Mouse (Mus musculus): ENCODE data around the gene Helz. TPM values are rescaled to one million over a fixed set of nuclear protein-coding genes. Genes with fewer than 3 reads are reported as not detected.

The Helz gene
- polyA plus RNA-seq, 1 experiment from 2014 or later, result 18.9 TPM

- WGBS, result 75% methylated on average over 6 of the region's 6 CpGs
- Histone ChIP-seq H3K4me3 (replicated peaks; ENCODE audit: low read length) (no peak overlapping the region), H3K4me2 (replicated peaks) (no peak overlapping the region), H3K27me3 (ENCODE audit: control insufficient read depth, insufficient read depth, low read length) (no peaks in the 10 kb centered on the region), H3K36me3 (replicated peaks; ENCODE audit: control insufficient read depth, insufficient read depth) (peaks cover 54% of the 10 kb centered on the region), H3K9me3 (ENCODE audit: control insufficient read depth, low read length) (no peaks in the 10 kb centered on the region), H3K4me1 (replicated peaks; ENCODE audit: control insufficient read depth, insufficient read depth, low read length) (0 out of 2 replicates have a peak, but pooled peaks cover 3% of the 10 kb centered on the region), H3K9ac (no peak overlapping the region), H3K27ac (no peak overlapping the region)
- no peak for DNase-seq (ENCODE audit: low spot score)
- no peak for ATAC-seq (ENCODE audit: low FRiP score)
Observed at GRCm38 (mm10) chr11:107650422-107651051, 102.8 kb downstream of the Helz start.

GRCm38 (mm10) chr11:107651391-107651790, 103.7 kb downstream of the Helz start:
- no peaks in the 10 kb centered on the region for H3K27me3 ChIP-seq (ENCODE audit: control insufficient read depth, insufficient read depth, low read length)
- H3K36me3 ChIP-seq (replicated peaks; ENCODE audit: control insufficient read depth, insufficient read depth), result peaks cover 54% of the 10 kb centered on the region
- no peak overlapping the region for H3K4me2 ChIP-seq (replicated peaks)
- H3K27ac ChIP-seq, result no peak overlapping the region
- H3K4me3 ChIP-seq (replicated peaks; ENCODE audit: low read length), result no peak overlapping the region
- 0 out of 2 replicates have a peak, but pooled peaks cover 3% of the 10 kb centered on the region for H3K4me1 ChIP-seq (replicated peaks; ENCODE audit: control insufficient read depth, insufficient read depth, low read length)
- H3K9ac ChIP-seq, result no peak overlapping the region
- 67% methylated on average over 7 of the region's 7 CpGs for WGBS
- H3K9me3 ChIP-seq (ENCODE audit: control insufficient read depth, low read length), result no peaks in the 10 kb centered on the region
- no peak for DNase-seq (ENCODE audit: low spot score)
- no peak for ATAC-seq (ENCODE audit: low FRiP score)

- 61% methylated on average over 8 of the region's 8 CpGs for WGBS
- no peaks in the 10 kb centered on the region for H3K27me3 ChIP-seq (ENCODE audit: control insufficient read depth, insufficient read depth, low read length)
- DNase-seq (ENCODE audit: low spot score) (no peak), ATAC-seq (ENCODE audit: low FRiP score) (no peak)
- H3K9ac ChIP-seq, result no peak overlapping the region
- no peak overlapping the region for H3K4me2 ChIP-seq (replicated peaks)
- 0 out of 2 replicates have a peak, but pooled peaks cover 3% of the 10 kb centered on the region for H3K4me1 ChIP-seq (replicated peaks; ENCODE audit: control insufficient read depth, insufficient read depth, low read length)
- no peak overlapping the region for H3K27ac ChIP-seq
- peaks cover 54% of the 10 kb centered on the region for H3K36me3 ChIP-seq (replicated peaks; ENCODE audit: control insufficient read depth, insufficient read depth)
- no peaks in the 10 kb centered on the region for H3K9me3 ChIP-seq (ENCODE audit: control insufficient read depth, low read length)
- H3K4me3 ChIP-seq (replicated peaks; ENCODE audit: low read length), result no peak overlapping the region
Observed at GRCm38 (mm10) chr11:107652137-107652536, 104.4 kb downstream of the Helz start.

- Histone ChIP-seq H3K27ac (no peak overlapping the region), H3K4me2 (replicated peaks) (no peak overlapping the region), H3K36me3 (replicated peaks; ENCODE audit: control insufficient read depth, insufficient read depth) (peaks cover 40% of the 10 kb centered on the region), H3K4me3 (replicated peaks; ENCODE audit: low read length) (no peak overlapping the region), H3K9ac (no peak overlapping the region), H3K9me3 (ENCODE audit: control insufficient read depth, low read length) (no peaks in the 10 kb centered on the region), H3K27me3 (ENCODE audit: control insufficient read depth, insufficient read depth, low read length) (no peaks in the 10 kb centered on the region), H3K4me1 (replicated peaks; ENCODE audit: control insufficient read depth, insufficient read depth, low read length) (0 out of 2 replicates have a peak, but pooled peaks cover 3% of the 10 kb centered on the region)
- ATAC-seq (ENCODE audit: low FRiP score) (no peak), DNase-seq (ENCODE audit: low spot score) (no peak)
- WGBS, result 84% methylated on average over 4 of the region's 4 CpGs
Observed at GRCm38 (mm10) chr11:107655538-107655937, 107.8 kb downstream of the Helz start.

GRCm38 (mm10) chr11:107657117-107657516, 109.4 kb downstream of the Helz start:
- Histone ChIP-seq H3K4me2 (replicated peaks) (no peak overlapping the region), H3K27ac (no peak overlapping the region), H3K4me1 (replicated peaks; ENCODE audit: control insufficient read depth, insufficient read depth, low read length) (0 out of 2 replicates have a peak, but pooled peaks cover 1% of the 10 kb centered on the region), H3K9me3 (ENCODE audit: control insufficient read depth, low read length) (no peaks in the 10 kb centered on the region), H3K4me3 (replicated peaks; ENCODE audit: low read length) (no peak overlapping the region), H3K9ac (no peak overlapping the region), H3K27me3 (ENCODE audit: control insufficient read depth, insufficient read depth, low read length) (no peaks in the 10 kb centered on the region), H3K36me3 (replicated peaks; ENCODE audit: control insufficient read depth, insufficient read depth) (peaks cover 52% of the 10 kb centered on the region)
- WGBS, result 73% methylated on average over 5 of the region's 5 CpGs
- no peak for ATAC-seq (ENCODE audit: low FRiP score)
- DNase-seq (ENCODE audit: low spot score), result no peak

GRCm38 (mm10) chr11:107660452-107660851, 112.7 kb downstream of the Helz start:
- ATAC-seq (ENCODE audit: low FRiP score) (no peak), DNase-seq (ENCODE audit: low spot score) (no peak)
- no peaks in the 10 kb centered on the region for H3K4me1 ChIP-seq (replicated peaks; ENCODE audit: control insufficient read depth, insufficient read depth, low read length)
- WGBS, result 93% methylated on average over 4 of the region's 4 CpGs
- peaks cover 66% of the 10 kb centered on the region for H3K36me3 ChIP-seq (replicated peaks; ENCODE audit: control insufficient read depth, insufficient read depth)
- H3K27me3 ChIP-seq (ENCODE audit: control insufficient read depth, insufficient read depth, low read length), result no peaks in the 10 kb centered on the region
- H3K4me3 ChIP-seq (replicated peaks; ENCODE audit: low read length), result no peak overlapping the region
- H3K9ac ChIP-seq, result no peak overlapping the region
- no peak overlapping the region for H3K27ac ChIP-seq
- no peaks in the 10 kb centered on the region for H3K9me3 ChIP-seq (ENCODE audit: control insufficient read depth, low read length)
- no peak overlapping the region for H3K4me2 ChIP-seq (replicated peaks)

- peaks cover 75% of the 10 kb centered on the region for H3K36me3 ChIP-seq (replicated peaks; ENCODE audit: control insufficient read depth, insufficient read depth)
- no peaks in the 10 kb centered on the region for H3K27me3 ChIP-seq (ENCODE audit: control insufficient read depth, insufficient read depth, low read length)
- no peaks in the 10 kb centered on the region for H3K9me3 ChIP-seq (ENCODE audit: control insufficient read depth, low read length)
- H3K9ac ChIP-seq, result no peak overlapping the region
- H3K4me3 ChIP-seq (replicated peaks; ENCODE audit: low read length), result no peak overlapping the region
- H3K4me2 ChIP-seq (replicated peaks), result no peak overlapping the region
- no peak overlapping the region for H3K27ac ChIP-seq
- DNase-seq (ENCODE audit: low spot score), result no peak
- WGBS, result 77% methylated on average over 5 of the region's 5 CpGs
- no peak for ATAC-seq (ENCODE audit: low FRiP score)
- H3K4me1 ChIP-seq (replicated peaks; ENCODE audit: control insufficient read depth, insufficient read depth, low read length), result no peaks in the 10 kb centered on the region
Observed at GRCm38 (mm10) chr11:107662666-107663065, 114.9 kb downstream of the Helz start.

GRCm38 (mm10) chr11:107667542-107667941, 119.8 kb downstream of the Helz start:
- Histone ChIP-seq H3K9me3 (ENCODE audit: control insufficient read depth, low read length) (no peaks in the 10 kb centered on the region), H3K4me3 (replicated peaks; ENCODE audit: low read length) (no peak overlapping the region), H3K27me3 (ENCODE audit: control insufficient read depth, insufficient read depth, low read length) (no peaks in the 10 kb centered on the region), H3K9ac (no peak overlapping the region), H3K36me3 (replicated peaks; ENCODE audit: control insufficient read depth, insufficient read depth) (peaks cover 80% of the 10 kb centered on the region), H3K4me1 (replicated peaks; ENCODE audit: control insufficient read depth, insufficient read depth, low read length) (no peaks in the 10 kb centered on the region), H3K27ac (no peak overlapping the region), H3K4me2 (replicated peaks) (no peak overlapping the region)
- WGBS, result 97% methylated on average over 2 of the region's 2 CpGs
- DNase-seq (ENCODE audit: low spot score), result no peak
- ATAC-seq (ENCODE audit: low FRiP score), result no peak

- H3K4me1 ChIP-seq (replicated peaks; ENCODE audit: control insufficient read depth, insufficient read depth, low read length), result no peaks in the 10 kb centered on the region
- no peak overlapping the region for H3K4me2 ChIP-seq (replicated peaks)
- H3K27ac ChIP-seq, result no peak overlapping the region
- DNase-seq (ENCODE audit: low spot score), result no peak
- H3K27me3 ChIP-seq (ENCODE audit: control insufficient read depth, insufficient read depth, low read length), result no peaks in the 10 kb centered on the region
- peaks cover 80% of the 10 kb centered on the region for H3K36me3 ChIP-seq (replicated peaks; ENCODE audit: control insufficient read depth, insufficient read depth)
- no peak overlapping the region for H3K4me3 ChIP-seq (replicated peaks; ENCODE audit: low read length)
- ATAC-seq (ENCODE audit: low FRiP score), result no peak
- H3K9ac ChIP-seq, result no peak overlapping the region
- no peaks in the 10 kb centered on the region for H3K9me3 ChIP-seq (ENCODE audit: control insufficient read depth, low read length)
- 92% methylated on average over 6 of the region's 6 CpGs for WGBS
Observed at GRCm38 (mm10) chr11:107668223-107668622, 120.5 kb downstream of the Helz start.

- 91% methylated on average over 4 of the region's 4 CpGs for WGBS
- H3K9ac ChIP-seq, result no peak overlapping the region
- no peak overlapping the region for H3K4me3 ChIP-seq (replicated peaks; ENCODE audit: low read length)
- no peak overlapping the region for H3K27ac ChIP-seq
- H3K4me2 ChIP-seq (replicated peaks), result no peak overlapping the region
- no peaks in the 10 kb centered on the region for H3K4me1 ChIP-seq (replicated peaks; ENCODE audit: control insufficient read depth, insufficient read depth, low read length)
- ATAC-seq (ENCODE audit: low FRiP score), result no peak
- no peak for DNase-seq (ENCODE audit: low spot score)
- H3K9me3 ChIP-seq (ENCODE audit: control insufficient read depth, low read length), result no peaks in the 10 kb centered on the region
- peaks cover 81% of the 10 kb centered on the region for H3K36me3 ChIP-seq (replicated peaks; ENCODE audit: control insufficient read depth, insufficient read depth)
- H3K27me3 ChIP-seq (ENCODE audit: control insufficient read depth, insufficient read depth, low read length), result no peaks in the 10 kb centered on the region
Observed at GRCm38 (mm10) chr11:107668977-107669376, 121.2 kb downstream of the Helz start.
